Mouse (Mus musculus): ENCODE measurements around the gene Inha. TPM values are rescaled to one million over a fixed set of nuclear protein-coding genes. Genes with fewer than 3 reads are reported as not detected.

Inha gene
- total RNA-seq, 2 experiments from 2014 or later, result 21.8 to 34.7 TPM

GRCm38 (mm10) chr1:75490785-75491551 lies 15.9 kb upstream of the Inha start:
- no peak for DNase-seq

- no peak for DNase-seq
Measured at GRCm38 (mm10) chr1:75492579-75493170, 14.2 kb upstream of the Inha start.

GRCm38 (mm10) chr1:75494878-75495548 lies 11.9 kb upstream of the Inha start:
- DNase-seq, result peak in 1 of 2 experiments; percentile 59

GRCm38 (mm10) chr1:75498897-75499296 lies 8.0 kb upstream of the Inha start:
- no peak for DNase-seq

GRCm38 (mm10) chr1:75499441-75499840 lies 7.4 kb upstream of the Inha start:
- no peak for DNase-seq

- no peak for DNase-seq
Measured at GRCm38 (mm10) chr1:75501905-75502304, 5.0 kb upstream of the Inha start.

GRCm38 (mm10) chr1:75502945-75503650 lies 3.8 kb upstream of the Inha start:
- DNase-seq, result no peak

GRCm38 (mm10) chr1:75503651-75503980 lies 3.3 kb upstream of the Inha start:
- DNase-seq, result peak; percentile 37 to 53

GRCm38 (mm10) chr1:75504256-75505045 lies 2.4 kb upstream of the Inha start:
- peak; percentile 27 to 31 for DNase-seq

- DNase-seq, result peak; percentile 85 to 88
Measured at GRCm38 (mm10) chr1:75505159-75505955, 1.5 kb upstream of the Inha start.

GRCm38 (mm10) chr1:75505956-75506831 lies 683 bp upstream of the Inha start, which contains the start of gene Obsl1:
Gene Obsl1, minus strand, starts transcription at chr1:75506452.
- peak; percentile 60 to 73 for DNase-seq

- peak; percentile 31 to 42 for DNase-seq
Measured at GRCm38 (mm10) chr1:75509586-75509985, 2.7 kb downstream of the Inha start.

GRCm38 (mm10) chr1:75510154-75510553 lies 3.3 kb downstream of the Inha start:
- no peak for DNase-seq

- DNase-seq, result no peak
Measured at GRCm38 (mm10) chr1:75511437-75512210, 4.7 kb downstream of the Inha start.

GRCm38 (mm10) chr1:75512550-75512949 lies 5.7 kb downstream of the Inha start:
- no peak for DNase-seq

GRCm38 (mm10) chr1:75516703-75517380 lies 10.0 kb downstream of the Inha start:
- DNase-seq, result peak; percentile 48 to 50

- no peak for DNase-seq
Measured at GRCm38 (mm10) chr1:75517984-75518383, 11.1 kb downstream of the Inha start.

- no peak for DNase-seq
Measured at GRCm38 (mm10) chr1:75518427-75518826, 11.6 kb downstream of the Inha start.

Data from adrenal gland, postnatal 36 days (tissue).